Mouse (Mus musculus) lung, adult 2 months (tissue): Measurements from ENCODE around the gene Il17re. TPM values are rescaled to one million over a fixed set of nuclear protein-coding genes. Genes with fewer than 3 reads are reported as not detected.

Experiments
- DNase-seq: peaks from one replicate; pipeline ENCODE4 v3.0.0; 2022
- H3K4me1 ChIP-seq: fragments of 200-500 bp; 2 replicates; pipeline ENCODE4 v1.6.1; 2011; ENCODE audit warnings: low read length; ENCODE audit not compliant: control insufficient read depth, insufficient read depth
- H3K4me3 ChIP-seq: fragments of 200-500 bp; replicated peaks from 2 replicates; pipeline ENCODE3; 2011; ENCODE audit warnings: low read depth, mild to moderate bottlenecking, control low read depth, low read length; ENCODE audit errors: extremely low read depth
- CTCF ChIP-seq: fragments of 200-500 bp; IDR thresholded peaks from 2 replicates; pipeline ENCODE4 v1.5.1; 2011; ENCODE audit warnings: mild to moderate bottlenecking, low read length, control low read depth; ENCODE audit not compliant: insufficient read depth
- POLR2A ChIP-seq: fragments of 200-500 bp; IDR thresholded peaks from 2 replicates; pipeline ENCODE4 v1.6.1; 2011; ENCODE audit warnings: low read depth, mild to moderate bottlenecking, control low read depth, low read length, borderline replicate concordance; ENCODE audit errors: extremely low read depth
- WGBS: fragments of 180-500 bp; shearing (Covaris S2); methylation state at CpG from one replicate; pipeline ENCODE4 v1.1.7; 2018; 5-methylcytosine and 5-hydroxymethylcytosine counted together
- polyA plus RNA-seq: library from polyadenylated mRNA; depleted of rRNA; stranded (reverse); fragments of >200 nt; gene quantifications from 2 replicates; pipeline ENCODE4 v1.2.3, GENCODE M21; 2012

Gene Il17re
- polyA plus RNA-seq, 1 experiment = 62.4 TPM

GRCm38 (mm10) chr6:113483100-113483615 is 24.9 kb downstream of the Il17re start, which contains the start of gene Creld1:
Gene Creld1 (plus strand): TSS chr6:113483297.
- no peak for TF ChIP-seq CTCF
- peak; percentile 43; the same call in 1 of the 2 replicates for TF ChIP-seq POLR2A
- peaks cover 6% of the 10 kb centered on the region for H3K4me1 ChIP-seq
- peak; percentile 91 for DNase-seq
- 0% methylated on average over 26 of the region's 26 CpGs for WGBS
- peak within 1 kb of the TSS; percentile 62 for H3K4me3 ChIP-seq

- 10% methylated on average over 10 of the region's 10 CpGs for WGBS
- peak; percentile 34 for DNase-seq
- peak overlapping the region; percentile 51 for H3K4me3 ChIP-seq
- H3K4me1 ChIP-seq = peaks cover 6% of the 10 kb centered on the region
- TF ChIP-seq CTCF (no peak), POLR2A (no peak)
Observed at GRCm38 (mm10) chr6:113483729-113484128, 25.4 kb downstream of the Il17re start.

- TF ChIP-seq POLR2A (no peak), CTCF (no peak)
- Histone ChIP-seq H3K4me1 (peaks cover 4% of the 10 kb centered on the region; the same call in 1 of the 2 replicates), H3K4me3 (no peak overlapping the region)
- 31% methylated on average over 7 of the region's 7 CpGs for WGBS
- DNase-seq = peak; percentile 26
Observed at GRCm38 (mm10) chr6:113487125-113487576, 28.9 kb downstream of the Il17re start.

GRCm38 (mm10) chr6:113489410-113489809 is 31.1 kb downstream of the Il17re start:
- WGBS = 94% methylated on average over 14 of the region's 14 CpGs

GRCm38 (mm10) chr6:113492101-113492864 is 34.0 kb downstream of the Il17re start:
- 81% methylated on average over 24 of the region's 24 CpGs for WGBS

More at GRCm38 (mm10) chr6:113489410-113489809, 31.1 kb downstream of the Il17re start:
- TF ChIP-seq POLR2A (no peak), CTCF (no peak)
- no peaks in the 10 kb centered on the region for H3K4me1 ChIP-seq
- H3K4me3 ChIP-seq = no peak overlapping the region
- DNase-seq = no peak

GRCm38 (mm10) chr6:113494258-113494788 is 36.0 kb downstream of the Il17re start:
- no peaks in the 10 kb centered on the region for H3K4me1 ChIP-seq
- WGBS = under 1% methylated on average over 54 of the region's 54 CpGs
- peak overlapping the region; percentile 63 for H3K4me3 ChIP-seq
- TF ChIP-seq POLR2A (peak; percentile 36; the same call in 1 of the 2 replicates), CTCF (peak; percentile 54)
- peak; percentile 78 for DNase-seq

More at GRCm38 (mm10) chr6:113492101-113492864, 34.0 kb downstream of the Il17re start:
- DNase-seq = no peak
- H3K4me3 ChIP-seq = no peak overlapping the region
- H3K4me1 ChIP-seq = no peaks in the 10 kb centered on the region
- no peak for TF ChIP-seq POLR2A
- no peak for TF ChIP-seq CTCF

GRCm38 (mm10) chr6:113495071-113495675 is 36.9 kb downstream of the Il17re start:
- no peak for DNase-seq
- H3K4me3 ChIP-seq = no peak overlapping the region
- TF ChIP-seq CTCF = no peak
- TF ChIP-seq POLR2A = no peak
- H3K4me1 ChIP-seq = no peaks in the 10 kb centered on the region
- WGBS = 40% methylated on average over 28 of the region's 28 CpGs

GRCm38 (mm10) chr6:113499346-113499745 is 41.1 kb downstream of the Il17re start:
- WGBS = 73% methylated on average over 6 of the region's 6 CpGs
- Histone ChIP-seq H3K4me1 (no peaks in the 10 kb centered on the region), H3K4me3 (no peak overlapping the region)
- DNase-seq = no peak
- TF ChIP-seq POLR2A = no peak
- TF ChIP-seq CTCF = no peak

- 7% methylated on average over 32 of the region's 32 CpGs for WGBS
- Histone ChIP-seq H3K4me3 (no peak within 1 kb of the TSS), H3K4me1 (no peaks in the 10 kb centered on the region)
- DNase-seq = no peak
- no peak for TF ChIP-seq CTCF
- no peak for TF ChIP-seq POLR2A
Observed at GRCm38 (mm10) chr6:113501388-113502084, 43.3 kb downstream of the Il17re start, which contains the start of gene Prrt3. Gene Prrt3 (minus strand): TSS chr6:113501931.
